Mouse (Mus musculus) macrophage (primary cell): ENCODE data around the gene Slco3a1. TPM values are rescaled to one million over a fixed set of nuclear protein-coding genes. Genes with fewer than 3 reads are reported as not detected.
"Not testable (repeated sequence)": the region's sequence is repeated elsewhere in the genome, so short reads cannot be mapped to it uniquely, and the experiment has no call there.

Experiments used
- H3K27ac ChIP-seq: fragments of 350-480 bp; formaldehyde crosslinking; 2 replicates; pipeline ENCODE4 v1.9.0; 2021
- H3K36me3 ChIP-seq: fragments of 350-480 bp; formaldehyde crosslinking; 2 replicates; pipeline ENCODE4 v1.9.0; 2021; ENCODE audit errors: inconsistent target
- H3K4me3 ChIP-seq: fragments of 350-480 bp; formaldehyde crosslinking; 2 replicates; pipeline ENCODE4 v1.9.0; 2021; ENCODE audit errors: inconsistent target
- H3K79me2 ChIP-seq: fragments of 350-480 bp; formaldehyde crosslinking; 2 replicates; pipeline ENCODE4 v1.9.0; 2021; ENCODE audit errors: inconsistent target
- WGBS: methylation state at CpG from one replicate; pipeline ENCODE4 v1.1.7; 2026; ENCODE audit warnings: inconsistent platforms; ENCODE audit not compliant: missing documents; 5-methylcytosine and 5-hydroxymethylcytosine counted together
- polyA plus RNA-seq: library from polyadenylated mRNA; stranded (reverse); fragments of 250-400 nt; gene quantifications from 3 replicates; pipeline ENCODE4 v1.2.4, GENCODE M21; 2018; ENCODE audit warnings: inconsistent platforms

Slco3a1 gene
- polyA plus RNA-seq, 1 experiment from 2014 or later, result 1.2 TPM

- Histone ChIP-seq H3K36me3 (no peaks in the 10 kb centered on the region), H3K27ac (no peak overlapping the region), H3K4me3 (no peak overlapping the region), H3K79me2 (no peaks in the 10 kb centered on the region)
- 87% methylated on average over 2 of the region's 2 CpGs for WGBS
Observed at GRCm38 (mm10) chr7:74421591-74421990, 133.0 kb downstream of the Slco3a1 start.

- no peak overlapping the region for H3K27ac ChIP-seq
- no peaks in the 10 kb centered on the region for H3K36me3 ChIP-seq
- WGBS, result 98% methylated on average over 4 of the region's 4 CpGs
- H3K79me2 ChIP-seq, result no peaks in the 10 kb centered on the region
- H3K4me3 ChIP-seq, result no peak overlapping the region
Observed at GRCm38 (mm10) chr7:74419706-74420105, 134.9 kb downstream of the Slco3a1 start.

- 84% methylated on average over 6 of the region's 6 CpGs for WGBS
- H3K79me2 ChIP-seq, result no peaks in the 10 kb centered on the region
- H3K27ac ChIP-seq, result no peak overlapping the region
- no peaks in the 10 kb centered on the region for H3K36me3 ChIP-seq
- H3K4me3 ChIP-seq, result no peak overlapping the region
Observed at GRCm38 (mm10) chr7:74417009-74417408, 137.6 kb downstream of the Slco3a1 start.

DNA sequence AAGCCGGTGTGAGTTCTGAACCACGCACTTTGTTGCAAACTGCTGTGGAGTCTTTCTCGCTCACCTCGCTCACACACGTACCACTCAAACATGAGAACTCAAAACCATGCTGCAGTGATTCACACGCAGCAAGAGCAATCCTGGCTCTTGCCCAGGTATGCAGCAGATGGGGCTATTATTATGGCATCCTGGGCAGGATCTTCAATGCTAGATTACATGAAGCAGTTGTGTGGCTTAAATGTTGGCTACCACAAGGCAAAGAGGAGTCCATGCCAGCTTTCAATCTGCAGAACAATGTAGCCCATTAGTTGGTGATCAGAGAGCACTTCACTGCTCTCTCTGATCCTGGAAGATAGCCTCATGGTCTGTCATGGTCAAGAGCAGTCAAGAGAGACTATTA is 139.3 kb downstream of the Slco3a1 start:
- H3K79me2 ChIP-seq, result no peaks in the 10 kb centered on the region
- WGBS, result 95% methylated on average over 6 of the region's 6 CpGs
- H3K4me3 ChIP-seq, result no peak overlapping the region
- H3K27ac ChIP-seq, result no peak overlapping the region
- no peaks in the 10 kb centered on the region for H3K36me3 ChIP-seq

- no peaks in the 10 kb centered on the region for H3K36me3 ChIP-seq
- 93% methylated on average over 9 of the region's 9 CpGs for WGBS
- H3K27ac ChIP-seq, result no peak overlapping the region
- H3K79me2 ChIP-seq, result no peaks in the 10 kb centered on the region
- H3K4me3 ChIP-seq, result no peak overlapping the region
Observed at GRCm38 (mm10) chr7:74413738-74414716, 140.6 kb downstream of the Slco3a1 start.

- Histone ChIP-seq H3K79me2 (no peaks in the 10 kb centered on the region), H3K27ac (no peak overlapping the region), H3K36me3 (no peaks in the 10 kb centered on the region), H3K4me3 (no peak overlapping the region)
- WGBS, result 84% methylated on average over 13 of the region's 13 CpGs
Observed at GRCm38 (mm10) chr7:74408601-74409323, 145.8 kb downstream of the Slco3a1 start.

GRCm38 (mm10) chr7:74407851-74408250 is 146.7 kb downstream of the Slco3a1 start:
- H3K27ac ChIP-seq, H3K36me3 ChIP-seq, H3K79me2 ChIP-seq, H3K4me3 ChIP-seq: not testable (repeated sequence)

DNA sequence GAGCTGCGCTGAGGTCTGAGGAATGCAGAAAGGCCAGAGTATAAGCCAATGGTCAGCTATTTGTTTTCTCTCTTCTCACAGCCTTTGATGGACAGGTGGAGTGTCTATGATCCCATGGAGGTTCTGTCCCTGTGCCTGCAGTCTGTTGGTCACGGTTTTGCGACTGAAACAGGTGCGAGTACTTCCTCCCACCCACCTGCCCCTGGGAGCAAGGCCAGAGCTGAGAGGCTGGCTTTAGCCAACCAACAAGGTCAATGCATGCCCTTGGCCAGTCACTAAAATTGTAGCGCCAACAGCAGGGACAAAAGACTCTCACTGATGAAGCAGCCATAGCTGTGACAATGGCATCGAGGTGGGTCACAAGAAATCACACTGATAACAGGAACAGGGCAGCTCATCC is 154.9 kb downstream of the Slco3a1 start:
- Histone ChIP-seq H3K4me3 (no peak overlapping the region), H3K36me3 (no peaks in the 10 kb centered on the region), H3K79me2 (no peaks in the 10 kb centered on the region), H3K27ac (no peak overlapping the region)
- WGBS, result 93% methylated on average over 6 of the region's 6 CpGs

GRCm38 (mm10) chr7:74399154-74399553 is 155.4 kb downstream of the Slco3a1 start:
- H3K27ac ChIP-seq, result no peak overlapping the region
- no peaks in the 10 kb centered on the region for H3K36me3 ChIP-seq
- no peak overlapping the region for H3K4me3 ChIP-seq
- WGBS, result 84% methylated on average over 4 of the region's 4 CpGs
- no peaks in the 10 kb centered on the region for H3K79me2 ChIP-seq

DNA sequence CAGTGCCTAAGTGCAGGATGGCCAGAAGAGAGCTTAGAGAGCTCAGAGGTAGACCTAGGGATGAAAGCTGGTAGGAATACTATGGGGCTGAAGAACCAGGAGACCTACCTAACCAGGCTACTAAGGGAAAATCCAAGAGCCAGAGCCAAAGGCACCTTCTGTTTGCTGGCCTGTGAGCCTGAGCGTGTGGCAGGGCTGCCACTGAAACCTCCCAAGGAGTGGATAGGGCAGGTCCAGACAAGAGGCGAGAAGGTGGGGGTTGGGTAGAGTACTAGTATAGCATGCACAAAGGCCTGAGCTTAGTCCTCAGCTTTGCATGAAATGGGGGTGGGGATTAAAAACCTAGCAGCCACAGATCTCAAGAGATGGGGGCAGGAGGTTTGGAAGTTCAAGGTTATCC is 156.3 kb downstream of the Slco3a1 start:
- Histone ChIP-seq H3K36me3 (no peaks in the 10 kb centered on the region), H3K79me2 (no peaks in the 10 kb centered on the region)
- 95% methylated on average over 2 of the region's 2 CpGs for WGBS

DNA sequence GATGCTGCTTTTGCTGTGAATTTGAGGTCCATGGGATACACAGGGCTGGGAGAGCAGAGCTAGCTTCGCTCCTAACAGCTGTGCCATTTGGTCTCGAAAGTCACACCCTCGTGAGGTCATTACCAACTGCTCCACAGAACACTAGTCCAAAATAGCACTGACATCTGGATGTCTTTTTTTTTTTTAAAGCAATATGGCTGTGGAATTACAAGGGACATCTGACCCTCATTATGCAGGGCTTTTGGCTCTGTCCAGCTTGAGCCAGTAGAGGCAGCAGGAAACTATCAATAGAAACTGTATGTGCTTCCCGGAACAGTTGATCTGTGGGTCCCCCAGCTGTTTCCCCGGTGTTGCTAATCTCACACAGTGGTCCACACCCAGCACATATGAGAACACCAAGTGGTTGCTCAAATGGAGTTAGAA is 163.1 kb downstream of the Slco3a1 start:
- no peaks in the 10 kb centered on the region for H3K79me2 ChIP-seq
- 88% methylated on average over 5 of the region's 5 CpGs for WGBS
- H3K27ac ChIP-seq, result no peak overlapping the region
- H3K36me3 ChIP-seq, result no peaks in the 10 kb centered on the region
- H3K4me3 ChIP-seq, result no peak overlapping the region

More for the DNA sequence above, 156.3 kb downstream of the Slco3a1 start:
- Histone ChIP-seq H3K4me3 (no peak overlapping the region), H3K27ac (no peak overlapping the region)

DNA sequence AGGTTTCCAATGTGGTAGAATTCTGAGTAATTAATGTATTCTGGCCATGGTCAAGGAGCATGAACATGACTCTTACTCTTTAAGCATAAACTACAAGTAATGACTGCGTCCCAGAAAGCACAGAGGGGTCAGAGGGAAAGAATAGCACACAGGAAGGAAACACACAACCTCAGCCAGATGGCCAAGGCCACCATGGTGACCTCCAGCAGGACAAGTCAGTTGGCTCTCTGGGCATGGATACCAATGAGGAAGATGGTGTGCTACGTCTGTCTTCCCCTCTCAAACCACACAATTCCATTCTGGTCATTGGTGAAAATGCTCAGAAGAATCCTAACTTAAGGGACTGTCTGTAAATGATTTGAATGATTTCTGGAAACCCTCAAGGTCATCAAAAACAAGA is 165.0 kb downstream of the Slco3a1 start:
- no peak overlapping the region for H3K27ac ChIP-seq
- H3K4me3 ChIP-seq, result no peak overlapping the region
- H3K79me2 ChIP-seq, result no peaks in the 10 kb centered on the region
- 43% methylated on average over 2 of the region's 2 CpGs for WGBS
- no peaks in the 10 kb centered on the region for H3K36me3 ChIP-seq

- Histone ChIP-seq H3K27ac (no peak overlapping the region), H3K36me3 (no peaks in the 10 kb centered on the region)
- WGBS, result 98% methylated on average over 5 of the region's 5 CpGs
Observed at GRCm38 (mm10) chr7:74386257-74386656, 168.3 kb downstream of the Slco3a1 start.

DNA sequence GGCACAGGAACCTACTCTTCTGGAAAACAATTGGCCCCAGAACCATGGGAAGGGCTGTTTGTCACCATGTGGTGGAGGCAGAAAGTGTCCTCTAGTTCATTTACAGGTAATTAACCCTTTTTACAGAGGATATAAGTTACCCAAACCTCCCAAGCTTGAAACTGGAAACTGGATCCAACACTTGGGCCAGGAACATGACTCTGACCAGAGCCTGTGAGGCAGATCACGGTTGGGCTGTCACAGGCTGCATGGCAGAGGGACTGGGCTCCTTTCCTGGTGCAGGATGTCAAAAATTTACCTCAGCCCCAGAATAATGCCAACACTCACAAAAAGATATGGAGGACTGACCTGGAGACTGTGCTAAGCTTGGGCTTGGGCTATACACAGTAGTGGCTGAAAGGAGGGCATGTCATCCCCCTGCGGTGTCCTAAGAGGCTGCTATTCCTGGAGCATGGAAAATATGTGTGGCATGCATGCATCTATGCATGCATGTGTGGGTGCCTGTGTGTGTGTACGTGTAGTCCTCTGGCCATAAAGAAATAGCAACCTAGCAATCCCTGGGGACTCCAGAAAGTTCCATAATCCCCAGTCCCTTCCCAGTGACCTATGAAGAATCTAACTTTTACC is 171.4 kb downstream of the Slco3a1 start:
- H3K36me3 ChIP-seq, result no peaks in the 10 kb centered on the region
- H3K79me2 ChIP-seq, result no peaks in the 10 kb centered on the region
- H3K27ac ChIP-seq, result no peak overlapping the region
- H3K4me3 ChIP-seq, result no peak overlapping the region
- WGBS, result 92% methylated on average over 3 of the region's 3 CpGs

More at GRCm38 (mm10) chr7:74386257-74386656, 168.3 kb downstream of the Slco3a1 start:
- H3K79me2 ChIP-seq, result no peaks in the 10 kb centered on the region
- no peak overlapping the region for H3K4me3 ChIP-seq

DNA sequence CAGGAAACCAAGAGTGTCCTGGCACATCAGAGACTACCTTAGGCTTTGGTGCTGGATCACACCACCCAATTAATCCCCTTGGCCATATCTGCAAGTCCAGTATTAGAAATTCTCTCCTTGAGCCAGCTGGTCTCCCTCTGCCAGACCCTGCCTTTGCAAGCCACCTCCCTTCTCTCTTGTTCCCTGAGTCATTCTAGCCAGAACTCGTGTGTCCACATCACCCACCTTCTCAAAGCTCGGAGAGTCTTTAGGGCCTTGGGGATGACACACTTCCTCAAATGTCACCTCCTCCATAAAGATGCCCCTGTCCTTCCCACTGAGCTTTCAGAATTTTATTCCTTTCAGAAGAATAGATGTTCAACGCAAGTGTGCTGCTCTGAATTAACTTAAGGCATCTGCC is 172.3 kb downstream of the Slco3a1 start:
- 58% methylated on average over 3 of the region's 3 CpGs for WGBS
- Histone ChIP-seq H3K4me3 (no peak overlapping the region), H3K36me3 (no peaks in the 10 kb centered on the region), H3K79me2 (no peaks in the 10 kb centered on the region), H3K27ac (no peak overlapping the region)
